Mouse (Mus musculus) CH12.LX (cell line): ENCODE measurements at regions not wholly inside any gene's neighbourhood (a gene's known extent, or its start where the extent isn't known, plus 50 kb on each side); places are given as distances from the start of the nearest gene placed in this dataset.
A peak's percentile ranks its signal among the peaks of the same experiment; 100 is the strongest.

Experiments used
- DNase-seq: peaks from one replicate; pipeline ENCODE4 v3.0.0-alpha.2; 2013; ENCODE audit errors: extremely low read depth
- H3K27ac ChIP-seq: 2 replicates; pipeline ENCODE4 v1.5.1; 2012; ENCODE audit warnings: low read depth, mild to moderate bottlenecking, control low read depth, moderate library complexity; ENCODE audit not compliant: insufficient read depth
- H3K27me3 ChIP-seq: replicated peaks from 2 replicates; pipeline ENCODE3; 2012; ENCODE audit warnings: inconsistent platforms
- H3K36me3 ChIP-seq, 2 experiments: replicated peaks in 1 of 2; 2 replicates each; pipeline versions ENCODE3 to v1.6.1; 2012; ENCODE audit warnings: inconsistent platforms in 1 of 2, low read length in 1 of 2, mild to moderate bottlenecking in 1 of 2, mixed read lengths in 1 of 2, moderate library complexity in 1 of 2; ENCODE audit not compliant: control insufficient read depth in 1 of 2, insufficient read depth in 1 of 2
- H3K4me1 ChIP-seq, 2 experiments: 2 replicates each; pipeline ENCODE4 v1.6.1; 2012; ENCODE audit warnings: inconsistent platforms in 1 of 2, moderate library complexity in 1 of 2; ENCODE audit not compliant: insufficient read depth in 2 of 2, control insufficient read depth in 1 of 2
- H3K4me2 ChIP-seq: 2 replicates; pipeline ENCODE4 v1.6.1; 2012; ENCODE audit warnings: low read depth, mild to moderate bottlenecking, control low read depth; ENCODE audit not compliant: poor library complexity, insufficient read depth, severe bottlenecking
- H3K4me3 ChIP-seq, 3 experiments: fragments of 150-350 bp in 1 of 3; sonication (generic) in 1 of 3; replicated peaks in 1 of 3; 2 replicates each; pipeline versions ENCODE3 to v1.5.1; 2011 to 2012; ENCODE audit warnings: low read depth in 2 of 3, low read length in 2 of 3, mild to moderate bottlenecking in 2 of 3, moderate library complexity in 2 of 3, control low read depth in 1 of 3, improper control_type of control experiment in 1 of 3, inconsistent platforms in 1 of 3, mixed read lengths in 1 of 3; ENCODE audit not compliant: poor library complexity in 1 of 3
- H3K79me2 ChIP-seq: replicated peaks from 2 replicates; pipeline ENCODE4 v1.6.1; 2012; ENCODE audit warnings: mild to moderate bottlenecking, moderate library complexity; ENCODE audit not compliant: control insufficient read depth, poor library complexity, insufficient read depth, severe bottlenecking; ENCODE audit errors: extremely low read depth
- H3K9ac ChIP-seq: 2 replicates; pipeline ENCODE4 v1.6.1; 2012; ENCODE audit warnings: low read depth, mild to moderate bottlenecking, control low read depth, moderate library complexity; ENCODE audit not compliant: insufficient read depth
- H3K9me3 ChIP-seq: replicated peaks from 2 replicates; pipeline ENCODE3; 2012; ENCODE audit warnings: low read length, inconsistent platforms, mixed read lengths
- ELF1 ChIP-seq: IDR thresholded peaks from 2 replicates; pipeline ENCODE4 v1.6.1; 2014; ENCODE audit warnings: low read depth, mild to moderate bottlenecking, inconsistent platforms, low read length, improper control_type of control experiment
- JUN ChIP-seq: IDR thresholded peaks from 2 replicates; pipeline ENCODE4 v1.6.1; 2011; ENCODE audit warnings: low read depth, mild to moderate bottlenecking, low read length, improper control_type of control experiment, moderate library complexity; ENCODE audit not compliant: insufficient read depth
- MAFK ChIP-seq: IDR thresholded peaks from 2 replicates; pipeline ENCODE4 v1.6.1; 2011; ENCODE audit warnings: low read length, improper control_type of control experiment; ENCODE audit not compliant: insufficient replicate concordance
- NRF1 ChIP-seq: IDR thresholded peaks from 2 replicates; pipeline ENCODE4 v1.6.1; 2014; ENCODE audit warnings: low read depth, mild to moderate bottlenecking, inconsistent platforms, low read length, improper control_type of control experiment, moderate library complexity
- RAD21 ChIP-seq: IDR thresholded peaks from 2 replicates; pipeline ENCODE4 v1.6.1; 2011; ENCODE audit warnings: low read depth, mild to moderate bottlenecking, low read length, improper control_type of control experiment, moderate library complexity
- SMC3 ChIP-seq: IDR thresholded peaks from 2 replicates; pipeline ENCODE4 v1.6.1; 2011; ENCODE audit warnings: low read depth, low read length, improper control_type of control experiment
- TCF12 ChIP-seq: IDR thresholded peaks from 2 replicates; pipeline ENCODE4 v1.6.1; 2014; ENCODE audit warnings: low read depth, mild to moderate bottlenecking, inconsistent platforms, low read length, improper control_type of control experiment
- ZNF384 ChIP-seq: IDR thresholded peaks from 2 replicates; pipeline ENCODE4 v1.6.1; 2012; ENCODE audit warnings: low read depth, low read length, improper control_type of control experiment, inconsistent platforms
- dilution Hi-C: fragments of 300-500 bp; cut with MboI; formaldehyde crosslinking; loops from 2 replicates; pipeline ENCODE4 v1.14.3; 2020; ENCODE audit warnings: low sequenced_read_pairs; ENCODE audit not compliant: extremely low pct_unique_long_range_greater_than_20kb, extremely low pct_ligation_motif_present
- in situ Hi-C: fragments of 300-500 bp; cut with MboI; formaldehyde crosslinking; loops from 3 replicates; pipeline ENCODE4 v1.14.3; 2019; ENCODE audit warnings: low sequenced_read_pairs, low pct_ligation_motif_present, low pct_unique_long_range_greater_than_20kb, mixed read lengths

- Histone ChIP-seq H3K4me1 (peaks cover 8 to 38% of the 10 kb centered on the region in 2 experiments; a peak in 3 of 4 replicates), H3K9ac (no peak overlapping the region), H3K9me3 (no peaks in the 10 kb centered on the region), H3K4me2 (no peak overlapping the region), H3K27me3 (no peaks in the 10 kb centered on the region), H3K27ac (no peak overlapping the region), H3K4me3 (no peak overlapping the region), H3K36me3 (no peaks in the 10 kb centered on the region), H3K79me2 (no peaks in the 10 kb centered on the region)
- dilution Hi-C loops (no loop called here), in situ Hi-C loops (no loop called here)
- TF ChIP-seq ZNF384 (no peak), NRF1 (peak; percentile 57), ELF1 (no peak), RAD21 (no peak)
- DNase-seq: no peak
These were observed 50.4 kb upstream of the Atxn1 start for GRCm38 (mm10) chr13:46015231-46015630.

GRCm38 (mm10) chr13:46014637-46015036, 49.8 kb upstream of the Atxn1 start:
- DNase-seq: peak; percentile 53
- dilution Hi-C loops (no loop called here), in situ Hi-C loops (no loop called here)
- no peaks in the 10 kb centered on the region for H3K9me3 ChIP-seq
- TF ChIP-seq MAFK (peak; percentile 99), SMC3 (no peak), JUN (no peak), TCF12 (no peak), RAD21 (peak; percentile 1)
- no peaks in the 10 kb centered on the region for H3K36me3 ChIP-seq
- H3K4me3 ChIP-seq: no peak overlapping the region
- H3K27ac ChIP-seq: no peak overlapping the region
- no peak overlapping the region for H3K4me2 ChIP-seq
- H3K4me1 ChIP-seq: peaks cover 8 to 32% of the 10 kb centered on the region in 2 experiments; a peak in 3 of 4 replicates
- no peaks in the 10 kb centered on the region for H3K27me3 ChIP-seq
- H3K9ac ChIP-seq: no peak overlapping the region
- no peaks in the 10 kb centered on the region for H3K79me2 ChIP-seq
